Mouse (Mus musculus) lung, postnatal 0 days (tissue): Measurements from ENCODE around the gene Pgpep1l. TPM values are rescaled to one million over a fixed set of nuclear protein-coding genes. Genes with fewer than 3 reads are reported as not detected.
A peak's percentile ranks its signal among the peaks of the same experiment; 100 is the strongest.

Experiments
- ATAC-seq: fragments of 200-750 bp; cut with Nextera tagmentation; 2 replicates; pipeline ENCODE4 v1.8.0; 2017; ENCODE audit warnings: moderate library complexity
- DNase-seq: peaks from one replicate; pipeline ENCODE4 v3.0.0-alpha.2; 2016; ENCODE audit warnings: low spot score
- H3K27ac ChIP-seq: fragments of 300-500 bp; sonication (generic); 2 replicates; pipeline ENCODE4 v1.5.1; 2014; ENCODE audit warnings: antibody characterized with exemption, mild to moderate bottlenecking, low read length, mixed read lengths
- H3K27me3 ChIP-seq: fragments of 300-500 bp; sonication (generic); replicated peaks from 2 replicates; pipeline ENCODE4 v1.6.1; 2014; ENCODE audit warnings: low read length, mixed read lengths; ENCODE audit not compliant: insufficient read depth
- H3K36me3 ChIP-seq: fragments of 300-500 bp; sonication (generic); 2 replicates; pipeline ENCODE4 v1.6.1; 2014; ENCODE audit warnings: low read length, mixed read lengths; ENCODE audit not compliant: insufficient read depth
- H3K4me1 ChIP-seq: fragments of 300-500 bp; sonication (generic); 2 replicates; pipeline ENCODE4 v1.6.1; 2014; ENCODE audit warnings: antibody characterized with exemption, low read depth, low read length, mixed read lengths; ENCODE audit not compliant: insufficient read depth
- H3K4me2 ChIP-seq: fragments of 300-500 bp; sonication (generic); replicated peaks from 2 replicates; pipeline ENCODE4 v1.6.1; 2014; ENCODE audit warnings: low read depth, mild to moderate bottlenecking, low read length, moderate library complexity, mixed read lengths
- H3K4me3 ChIP-seq: fragments of 300-500 bp; sonication (generic); 2 replicates; pipeline ENCODE4 v1.5.1; 2014; ENCODE audit warnings: low read depth, low read length
- H3K9ac ChIP-seq: fragments of 300-500 bp; sonication (generic); replicated peaks from 2 replicates; pipeline ENCODE4 v1.6.1; 2014; ENCODE audit warnings: low read depth, mild to moderate bottlenecking
- H3K9me3 ChIP-seq: fragments of 300-500 bp; sonication (generic); 2 replicates; pipeline ENCODE4 v1.6.1; 2016; ENCODE audit warnings: low read length, mixed read lengths
- CTCF ChIP-seq: IDR thresholded peaks from 2 replicates; pipeline ENCODE4 v1.5.1; 2016; ENCODE audit warnings: antibody characterized with exemption, mild to moderate bottlenecking
- EP300 ChIP-seq: IDR thresholded peaks from 2 replicates; pipeline ENCODE4 v1.6.1; 2016; ENCODE audit warnings: antibody characterized with exemption, mild to moderate bottlenecking, control low read depth
- WGBS: fragments of 180-500 bp; shearing (Covaris S2); extraction: QIAGEN DNeasy Blood & Tissue Kit; methylation state at CpG from one replicate; pipeline ENCODE4 v1.1.7; 2014; 5-methylcytosine and 5-hydroxymethylcytosine counted together
- polyA plus RNA-seq: library from polyadenylated mRNA; unstranded; fragments of >200 nt; fragmentation: Nextera tagmentation; extraction: Ambion mirVana; gene quantifications from 2 replicates; pipeline ENCODE4 v1.2.1, GENCODE M21; 2015

The Pgpep1l gene
- polyA plus RNA-seq, 1 experiment from 2014 or later, result not detected

GRCm38 (mm10) chr7:68199609-68200008, 64.4 kb downstream of the Pgpep1l start:
- TF ChIP-seq CTCF (no peak), EP300 (no peak)
- DNase-seq (no peak), ATAC-seq (no peak)
- no peak overlapping the region for H3K9ac ChIP-seq
- no peak overlapping the region for H3K4me2 ChIP-seq
- H3K9me3 ChIP-seq, result no peaks in the 10 kb centered on the region
- no peak overlapping the region for H3K4me3 ChIP-seq
- no peaks in the 10 kb centered on the region for H3K4me1 ChIP-seq
- no peak overlapping the region for H3K27ac ChIP-seq
- H3K36me3 ChIP-seq, result peaks cover 33% of the 10 kb centered on the region
- WGBS, result 92% methylated on average over 7 of the region's 7 CpGs
- H3K27me3 ChIP-seq, result no peaks in the 10 kb centered on the region

- H3K36me3 ChIP-seq, result peaks cover 58% of the 10 kb centered on the region
- no peak overlapping the region for H3K4me2 ChIP-seq
- 69% methylated on average over 14 of the region's 15 CpGs for WGBS
- no peaks in the 10 kb centered on the region for H3K9me3 ChIP-seq
- ATAC-seq (no peak), DNase-seq (peak; percentile 9)
- H3K4me1 ChIP-seq, result no peaks in the 10 kb centered on the region
- no peak overlapping the region for H3K27ac ChIP-seq
- TF ChIP-seq CTCF (no peak), EP300 (no peak)
- H3K9ac ChIP-seq, result no peak overlapping the region
- no peak overlapping the region for H3K4me3 ChIP-seq
- H3K27me3 ChIP-seq, result no peaks in the 10 kb centered on the region
These were observed 69.9 kb downstream of the Pgpep1l start for GRCm38 (mm10) chr7:68193958-68194695.

GRCm38 (mm10) chr7:68189691-68190456, 74.2 kb downstream of the Pgpep1l start:
- H3K4me3 ChIP-seq, result no peak overlapping the region
- ATAC-seq, result no peak
- H3K27me3 ChIP-seq, result no peaks in the 10 kb centered on the region
- no peak for DNase-seq
- TF ChIP-seq EP300 (no peak), CTCF (no peak)
- H3K27ac ChIP-seq, result no peak overlapping the region
- H3K4me2 ChIP-seq, result no peak overlapping the region
- WGBS, result 84% methylated on average over 13 of the region's 13 CpGs
- H3K9ac ChIP-seq, result no peak overlapping the region
- H3K9me3 ChIP-seq, result no peaks in the 10 kb centered on the region
- H3K4me1 ChIP-seq, result no peaks in the 10 kb centered on the region
- H3K36me3 ChIP-seq, result peaks cover 60% of the 10 kb centered on the region

- DNase-seq, result no peak
- ATAC-seq, result no peak
- Histone ChIP-seq H3K4me3 (no peak overlapping the region), H3K4me2 (no peak overlapping the region), H3K27ac (no peak overlapping the region), H3K4me1 (no peaks in the 10 kb centered on the region), H3K9me3 (no peaks in the 10 kb centered on the region), H3K27me3 (no peaks in the 10 kb centered on the region), H3K36me3 (peaks cover 58% of the 10 kb centered on the region), H3K9ac (no peak overlapping the region)
- no peak for TF ChIP-seq CTCF
- TF ChIP-seq EP300, result no peak
- WGBS, result 44% methylated on average over 6 of the region's 6 CpGs
These were observed 74.8 kb downstream of the Pgpep1l start for GRCm38 (mm10) chr7:68189211-68189610.

Other genes with a start within 250 kb of the Pgpep1l start
- gene Fam169b, start 9.6 kb upstream of the Pgpep1l start, polyA plus RNA-seq, result 0.37 and 0.69 TPM in 2 replicates